Mouse (Mus musculus) left cerebral cortex, adult 6 months (tissue): ENCODE measurements around the gene Tnfrsf1a. TPM values are rescaled to one million over a fixed set of nuclear protein-coding genes. Genes with fewer than 3 reads are reported as not detected.

Experiments
- long read RNA-seq, 2 experiments: library from polyadenylated mRNA; unstranded; transcript quantifications; one replicate each; pipeline ENCODE4 v2.0.0; 2019 to 2020
- polyA plus RNA-seq: library from polyadenylated mRNA; unstranded; fragments of <200 nt; fragmentation: Nextera tagmentation; gene quantifications from 2 replicates; pipeline ENCODE4 v1.2.3, GENCODE M21; 2021

Gene Tnfrsf1a
- 5.5 and 10.6 TPM in 2 replicates for polyA plus RNA-seq
- long read RNA-seq, experiment 1, transcript Tnfrsf1a-201 (10 exons, 2,156 nt): major isoform, 38 of 43 reads
- long read RNA-seq, experiment 1, partial matches to known transcripts: 2 of 43 reads
- long read RNA-seq, experiment 1, other reads (novel, unspliced or antisense): 3 of 43 reads
- long read RNA-seq, experiment 2, transcript Tnfrsf1a-201 (10 exons, 2,156 nt): major isoform, 6 of 8 reads
- long read RNA-seq, experiment 2, partial matches to known transcripts: 2 of 8 reads
- long read RNA-seq, experiment 2, other reads (novel, unspliced or antisense): 0 of 8 reads

DNA sequence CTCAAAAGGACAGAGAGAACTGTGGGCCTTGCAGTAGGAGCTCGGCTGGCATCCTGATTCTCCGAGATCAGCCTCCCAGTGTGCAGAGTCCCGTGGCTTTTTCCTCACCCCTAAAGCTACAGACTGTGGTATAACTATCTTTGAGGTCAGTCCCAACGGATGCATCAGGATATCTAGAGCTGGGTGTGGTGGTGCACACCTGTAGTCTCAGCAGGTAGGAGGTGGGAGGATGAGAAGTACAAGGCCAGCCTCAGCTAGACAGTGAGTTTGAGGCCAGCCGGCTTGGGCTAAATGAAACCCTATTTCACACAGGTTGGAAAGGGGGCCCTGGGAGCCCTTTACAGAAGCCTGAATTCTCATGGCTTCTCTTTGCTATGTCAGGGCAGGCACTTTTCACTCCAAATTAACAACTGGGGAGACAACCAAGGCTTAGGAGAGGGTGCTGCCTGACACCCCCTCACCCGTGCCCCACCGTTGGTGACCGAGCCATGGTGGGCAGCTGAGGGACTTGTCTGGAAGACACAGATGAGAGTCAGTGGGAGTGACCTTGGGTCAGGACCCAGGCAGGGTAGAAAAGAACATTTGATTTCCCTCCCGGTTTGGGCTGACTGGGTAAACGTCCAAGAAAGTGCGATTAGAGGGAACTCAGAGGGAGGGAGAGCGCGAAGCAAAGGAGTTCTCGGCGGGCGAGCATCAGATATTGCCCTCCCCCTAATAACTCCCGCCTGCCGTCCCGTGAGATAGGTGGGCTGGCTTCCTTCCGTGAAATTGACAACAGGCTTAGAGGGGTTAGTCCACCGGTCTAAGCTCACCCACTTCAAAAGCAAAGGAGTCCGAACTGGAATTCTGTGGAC lies at the start of gene Tnfrsf1a:
Tnfrsf1a (plus strand) TSS at position 642 of the 854 bp plus-strand sequence.

DNA sequence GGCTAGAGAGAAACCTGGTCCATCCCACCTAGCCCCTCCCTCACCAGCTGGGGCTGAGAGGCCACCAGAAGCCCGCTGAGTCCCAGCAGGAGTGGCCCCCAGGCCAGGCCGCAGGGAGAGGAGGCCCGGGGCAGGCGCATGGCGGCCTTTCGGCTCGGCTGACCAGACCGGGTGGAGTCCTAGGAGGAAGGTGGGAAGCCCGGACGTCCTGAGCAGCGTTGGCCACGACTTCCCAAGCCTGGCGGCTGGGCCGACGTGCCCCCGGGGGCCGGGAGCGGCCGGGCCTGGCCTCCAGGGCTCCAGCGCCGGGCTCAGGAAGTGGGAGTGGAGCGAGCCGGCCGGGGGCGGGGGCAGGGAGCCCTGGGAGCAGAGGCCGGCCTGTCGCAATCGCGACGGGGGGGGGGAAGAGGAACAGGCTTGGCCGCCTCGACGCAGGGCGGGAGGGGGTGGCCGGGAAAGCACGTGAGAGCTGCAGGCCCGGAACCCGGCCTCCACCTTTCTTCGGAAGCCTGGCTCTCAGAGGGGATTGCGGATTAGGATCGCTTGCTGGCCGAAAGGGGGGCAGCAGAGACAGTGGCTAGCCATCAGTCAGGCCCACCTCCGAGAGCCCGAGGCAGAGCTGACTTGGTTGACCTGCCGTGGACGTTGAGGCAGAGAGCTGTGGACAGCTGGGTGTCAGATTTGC lies 35.5 kb upstream of the Tnfrsf1a start, which contains the start of gene Ltbr:
Ltbr (minus strand) TSS at position 340 of the 685 bp plus-strand sequence.

GRCm38 (mm10) chr6:125320323-125320722 lies 28.8 kb upstream of the Tnfrsf1a start, which contains the start of gene Scnn1a:
Gene Scnn1a (plus strand): TSS chr6:125320659.

GRCm38 (mm10) chr6:125380372-125381360 lies 31.5 kb downstream of the Tnfrsf1a start, which contains the start of gene Plekhg6:
Gene Plekhg6 (minus strand): TSS chr6:125380793.

Other genes starting within 250 kb of the Tnfrsf1a start
- 14.6 and 14.8 TPM in 2 replicates for gene Nop2, start 217.5 kb upstream of the Tnfrsf1a start, polyA plus RNA-seq
- 20.1 and 21.2 TPM in 2 replicates for gene Iffo1, start 204.1 kb upstream of the Tnfrsf1a start, polyA plus RNA-seq
- 2,886 and 3,956 TPM in 2 replicates for gene Gapdh, start 182.9 kb upstream of the Tnfrsf1a start, polyA plus RNA-seq
- 3.2 and 4.5 TPM in 2 replicates for gene Ncapd2, start 157.7 kb upstream of the Tnfrsf1a start, polyA plus RNA-seq
- gene Mrpl51, start 157.6 kb upstream of the Tnfrsf1a start, polyA plus RNA-seq: 102 and 129 TPM in 2 replicates
- 37.9 and 46.4 TPM in 2 replicates for gene Vamp1, start 133.8 kb upstream of the Tnfrsf1a start, polyA plus RNA-seq
- 6.8 and 8.6 TPM in 2 replicates for gene Tapbpl, start 117.5 kb upstream of the Tnfrsf1a start, polyA plus RNA-seq
- gene Cd27, start 112.4 kb upstream of the Tnfrsf1a start, polyA plus RNA-seq: 0.43 and 0.77 TPM in 2 replicates
- not detected in 2 replicates for gene Tuba3a, start 63.3 kb upstream of the Tnfrsf1a start, polyA plus RNA-seq
- 3.4 and 6.8 TPM in 2 replicates for gene Ltbr, start 35.5 kb upstream of the Tnfrsf1a start, polyA plus RNA-seq
- gene Scnn1a, start 28.7 kb upstream of the Tnfrsf1a start, polyA plus RNA-seq: 1.3 and 2.2 TPM in 2 replicates
- 0.06 and 0.10 TPM in 2 replicates for gene Plekhg6, start 31.4 kb downstream of the Tnfrsf1a start, polyA plus RNA-seq
- 121 and 138 TPM in 2 replicates for gene Cd9, start 145.4 kb downstream of the Tnfrsf1a start, polyA plus RNA-seq
- gene Vwf, start 197.4 kb downstream of the Tnfrsf1a start, polyA plus RNA-seq: 3.0 and 4.3 TPM in 2 replicates